Mouse (Mus musculus): ENCODE data around the gene Vmn2r89.
"Not testable (repeated sequence)": the region's sequence is repeated elsewhere in the genome, so short reads cannot be mapped to it uniquely, and the experiment has no call there.

The Vmn2r89 gene

GRCm38 (mm10) chr14:51451557-51451956, at the start of gene Vmn2r89:
TSS of gene Vmn2r89 (plus strand) at chr14:51451857.
- DNase-seq (ENCODE audit: low read depth) = not testable (repeated sequence)

- DNase-seq (ENCODE audit: low read depth) = no peak
Observed at GRCm38 (mm10) chr14:51410520-51410919, 41.1 kb upstream of the Vmn2r89 start, which contains the start of gene Vmn2r88. TSS of gene Vmn2r88 (plus strand) at chr14:51410820.

GRCm38 (mm10) chr14:51423885-51424284, 27.8 kb upstream of the Vmn2r89 start:
- DNase-seq (ENCODE audit: low read depth) = no peak

- DNase-seq (ENCODE audit: low read depth) = not testable (repeated sequence)
Observed at GRCm38 (mm10) chr14:51430138-51430537, 21.5 kb upstream of the Vmn2r89 start.

GRCm38 (mm10) chr14:51434546-51434945, 17.1 kb upstream of the Vmn2r89 start:
- DNase-seq (ENCODE audit: low read depth) = no peak

- DNase-seq (ENCODE audit: low read depth) = no peak
Observed at GRCm38 (mm10) chr14:51435020-51435419, 16.6 kb upstream of the Vmn2r89 start.

GRCm38 (mm10) chr14:51438955-51439354, 12.7 kb upstream of the Vmn2r89 start:
- DNase-seq (ENCODE audit: low read depth) = no peak

GRCm38 (mm10) chr14:51480278-51480677, 28.6 kb downstream of the Vmn2r89 start:
- not testable (repeated sequence) for DNase-seq (ENCODE audit: low read depth)

GRCm38 (mm10) chr14:51481332-51482015, 29.8 kb downstream of the Vmn2r89 start:
- DNase-seq (ENCODE audit: low read depth) = not testable (repeated sequence)

GRCm38 (mm10) chr14:51482051-51482715, 30.5 kb downstream of the Vmn2r89 start:
- no peak for DNase-seq (ENCODE audit: low read depth)

- DNase-seq (ENCODE audit: low read depth) = peak; percentile 54
Observed at GRCm38 (mm10) chr14:51482971-51483381, 31.3 kb downstream of the Vmn2r89 start.

- DNase-seq (ENCODE audit: low read depth) = no peak
Observed at GRCm38 (mm10) chr14:51483671-51484070, 32.0 kb downstream of the Vmn2r89 start.

GRCm38 (mm10) chr14:51486111-51486510, 34.5 kb downstream of the Vmn2r89 start:
- no peak for DNase-seq (ENCODE audit: low read depth)

GRCm38 (mm10) chr14:51495781-51496180, 44.1 kb downstream of the Vmn2r89 start:
- no peak for DNase-seq (ENCODE audit: low read depth)

GRCm38 (mm10) chr14:51496955-51497354, 45.3 kb downstream of the Vmn2r89 start:
- no peak for DNase-seq (ENCODE audit: low read depth)

GRCm38 (mm10) chr14:51497958-51498357, 46.3 kb downstream of the Vmn2r89 start:
- DNase-seq (ENCODE audit: low read depth) = no peak

- no peak for DNase-seq (ENCODE audit: low read depth)
Observed at GRCm38 (mm10) chr14:51499707-51500275, 48.1 kb downstream of the Vmn2r89 start.

- no peak for DNase-seq (ENCODE audit: low read depth)
Observed at GRCm38 (mm10) chr14:51500461-51500860, 48.8 kb downstream of the Vmn2r89 start.

- DNase-seq (ENCODE audit: low read depth) = no peak
Observed at GRCm38 (mm10) chr14:51507416-51507815, 55.8 kb downstream of the Vmn2r89 start.

All from induced T-regulatory cell, adult 2 months (primary cell).